Mouse (Mus musculus) lung, postnatal 0 days (tissue): Measurements from ENCODE around the gene Map9. TPM values are rescaled to one million over a fixed set of nuclear protein-coding genes. Genes with fewer than 3 reads are reported as not detected.

Experiments used
- polyA plus RNA-seq: library from polyadenylated mRNA; unstranded; fragments of >200 nt; fragmentation: Nextera tagmentation; extraction: Ambion mirVana; gene quantifications from 2 replicates; pipeline ENCODE4 v1.2.1, GENCODE M21; 2015

The Map9 gene
- polyA plus RNA-seq, 1 experiment from 2014 or later, result 5.2 TPM

Other genes with a start within 250 kb of the Map9 start
- 101 and 107 TPM in 2 replicates for gene Gucy1a1, start 212.3 kb upstream of the Map9 start, polyA plus RNA-seq
- 0.64 and 1.2 TPM in 2 replicates for gene Npy2r, start 190.0 kb downstream of the Map9 start, polyA plus RNA-seq